Mouse (Mus musculus): ENCODE data around the gene Gk5.

DNA sequence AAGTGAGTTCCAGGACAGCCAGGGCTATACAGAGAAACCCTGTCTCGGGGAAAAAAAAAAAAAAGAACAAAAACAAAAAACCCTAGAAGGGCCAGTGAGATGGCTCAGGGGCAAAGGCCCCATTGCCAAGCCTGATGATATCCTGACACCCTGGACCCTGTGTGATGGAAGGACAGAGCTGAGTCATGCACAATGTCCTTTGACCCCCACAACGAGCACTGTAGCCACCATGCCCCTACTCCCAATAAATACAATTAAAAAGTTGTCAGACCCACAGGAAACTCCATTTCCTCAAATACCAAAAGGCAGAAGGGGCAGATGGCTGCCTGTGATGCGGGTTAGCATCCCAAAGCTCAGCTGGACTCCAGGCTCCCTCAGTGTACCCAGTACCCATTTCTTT is 39.9 kb downstream of the Gk5 start:
- TF ChIP-seq GATA1 (IDR thresholded peaks at IDR 0.05; ENCODE audit: borderline replicate concordance, low read length): no peak
- TF ChIP-seq FLI1 (IDR thresholded peaks at IDR 0.05; ENCODE audit: low read length): no peak

Measured in megakaryocyte, embryonic 14.5 days (primary cell).